Mouse (Mus musculus) testis, adult 2 months (tissue): Measurements from ENCODE around the gene Gdpd5. TPM values are rescaled to one million over a fixed set of nuclear protein-coding genes. Genes with fewer than 3 reads are reported as not detected.

ENCODE experiments used
- H3K27ac ChIP-seq: fragments of 200-500 bp; 2 replicates; pipeline ENCODE4 v1.5.1; 2012; ENCODE audit warnings: low read depth, low read length; ENCODE audit not compliant: control insufficient read depth, insufficient read depth
- H3K27me3 ChIP-seq: fragments of 200-500 bp; 2 replicates; pipeline ENCODE4 v1.6.1; 2012; ENCODE audit warnings: mild to moderate bottlenecking, low read length, moderate library complexity; ENCODE audit not compliant: control insufficient read depth, insufficient read depth
- H3K36me3 ChIP-seq: fragments of 200-500 bp; 2 replicates; pipeline ENCODE4 v1.6.1; 2012; ENCODE audit warnings: mild to moderate bottlenecking, low read length; ENCODE audit not compliant: control insufficient read depth, insufficient read depth
- H3K4me1 ChIP-seq: fragments of 200-500 bp; 2 replicates; pipeline ENCODE4 v1.6.1; 2012; ENCODE audit warnings: low read length; ENCODE audit not compliant: control insufficient read depth, insufficient read depth
- H3K4me3 ChIP-seq: fragments of 200-500 bp; 2 replicates; pipeline ENCODE4 v1.5.1; 2012; ENCODE audit warnings: low read depth, mild to moderate bottlenecking, low read length, moderate library complexity, mixed read lengths; ENCODE audit not compliant: control insufficient read depth
- CTCF ChIP-seq: fragments of 200-500 bp; IDR thresholded peaks from 2 replicates; pipeline ENCODE4 v1.5.1; 2012; ENCODE audit warnings: low read depth, mild to moderate bottlenecking, inconsistent platforms, low read length, moderate library complexity; ENCODE audit not compliant: control insufficient read depth, insufficient read depth, insufficient replicate concordance
- POLR2A ChIP-seq: fragments of 200-500 bp; IDR thresholded peaks from 2 replicates; pipeline ENCODE4 v1.6.1; 2012; ENCODE audit warnings: low read depth, mild to moderate bottlenecking, inconsistent platforms, low read length, moderate library complexity; ENCODE audit not compliant: control insufficient read depth
- polyA plus RNA-seq: library from polyadenylated mRNA; depleted of rRNA; stranded (reverse); fragments of >200 nt; gene quantifications from 2 replicates; pipeline ENCODE4 v1.2.3, GENCODE M21; 2012

The Gdpd5 gene
- polyA plus RNA-seq, 1 experiment = 9.9 TPM

DNA sequence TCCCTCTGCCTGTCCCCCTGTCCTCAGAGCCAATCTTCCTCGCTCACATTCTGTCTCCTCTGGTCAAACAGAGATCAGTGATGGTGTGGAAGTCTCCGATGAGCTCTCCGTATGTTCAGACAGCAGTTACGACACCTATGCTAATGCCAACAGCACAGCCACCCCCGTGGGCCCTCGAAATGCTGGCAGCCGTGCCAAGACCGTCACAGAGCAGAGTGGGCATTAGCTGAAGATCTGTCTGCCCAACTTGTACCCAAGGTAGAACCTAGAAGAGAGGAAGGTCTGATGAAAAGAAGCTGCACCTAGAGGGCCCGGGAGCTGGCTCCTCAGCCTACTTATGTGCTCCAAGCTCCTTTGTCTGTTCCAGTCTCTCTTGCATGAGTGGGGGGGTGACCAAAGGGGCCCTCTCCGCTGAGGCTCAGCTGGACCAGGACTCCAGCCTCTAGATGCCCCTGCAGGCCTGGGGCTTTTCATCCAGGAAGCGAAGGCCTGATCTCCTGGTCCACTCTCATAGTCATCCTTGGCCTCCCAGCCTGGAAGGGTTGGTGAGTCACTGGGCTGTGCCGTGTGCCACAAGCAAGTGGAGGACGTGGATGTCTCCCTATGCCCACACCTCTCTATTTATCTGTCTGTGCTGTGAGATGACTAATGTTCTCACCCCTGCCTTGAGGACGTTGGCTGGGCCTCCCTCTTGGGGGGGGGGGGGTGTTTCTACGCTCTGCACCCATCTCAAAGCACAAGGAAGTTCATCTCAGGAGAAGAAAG, 78.9 kb downstream of the Gdpd5 start:
- Histone ChIP-seq H3K27me3 (no peaks in the 10 kb centered on the region), H3K27ac (no peak overlapping the region), H3K4me3 (no peak overlapping the region), H3K4me1 (no peaks in the 10 kb centered on the region), H3K36me3 (no peaks in the 10 kb centered on the region)
- no peak for TF ChIP-seq POLR2A
- no peak for TF ChIP-seq CTCF

DNA sequence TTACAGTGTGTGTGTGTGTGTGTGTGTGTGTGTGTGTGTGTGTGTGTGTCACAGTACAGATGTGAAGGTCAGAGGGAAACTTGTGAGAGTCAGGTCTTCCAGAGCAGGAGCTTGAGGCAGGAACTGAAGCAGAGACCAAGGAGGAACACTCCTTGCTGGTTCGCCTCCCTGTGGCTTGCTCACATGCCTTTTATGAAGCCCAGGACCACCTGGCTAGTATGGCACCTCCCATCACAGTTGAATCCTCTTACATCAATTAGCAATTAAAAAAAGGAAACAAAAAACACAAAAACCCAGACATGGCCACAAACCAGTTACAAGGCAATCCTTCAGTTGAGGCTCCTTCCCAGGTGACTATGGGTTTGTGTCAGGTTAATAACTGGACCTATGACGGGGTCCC, 81.9 kb downstream of the Gdpd5 start:
- no peak for TF ChIP-seq CTCF
- no peak for TF ChIP-seq POLR2A
- no peaks in the 10 kb centered on the region for H3K27me3 ChIP-seq
- H3K36me3 ChIP-seq = no peaks in the 10 kb centered on the region
- H3K27ac ChIP-seq = no peak overlapping the region
- no peak overlapping the region for H3K4me3 ChIP-seq
- peaks cover 12% of the 10 kb centered on the region for H3K4me1 ChIP-seq

DNA sequence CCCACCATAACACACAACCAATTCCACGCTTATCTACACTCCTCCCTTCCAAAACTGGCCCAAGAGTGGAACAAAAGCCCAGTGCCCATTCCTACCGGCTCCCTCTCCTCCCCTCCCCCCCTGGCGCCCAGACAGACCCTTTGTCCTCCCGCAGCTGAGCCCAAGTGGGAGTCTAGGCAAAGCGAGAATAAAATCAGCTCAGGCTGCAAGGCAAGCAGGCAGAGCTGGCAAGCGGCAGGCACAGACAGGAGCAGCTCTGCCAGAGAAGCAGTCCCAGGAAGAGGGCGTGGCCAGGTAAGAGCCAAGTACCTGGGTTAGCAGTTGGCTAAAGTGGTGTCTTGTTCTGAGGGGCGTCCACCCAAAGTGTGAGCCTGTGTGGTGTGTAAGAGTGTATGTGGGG, 84.6 kb downstream of the Gdpd5 start, which contains the start of gene Klhl35:
Gene Klhl35 (plus strand): TSS at position 194 of the 400 bp plus-strand sequence.
- H3K27ac ChIP-seq = no peak within 1 kb of the TSS
- no peaks in the 10 kb centered on the region for H3K27me3 ChIP-seq
- H3K36me3 ChIP-seq = no peaks in the 10 kb centered on the region
- peaks cover 17% of the 10 kb centered on the region for H3K4me1 ChIP-seq
- no peak within 1 kb of the TSS for H3K4me3 ChIP-seq
- TF ChIP-seq CTCF (no peak), POLR2A (no peak)

DNA sequence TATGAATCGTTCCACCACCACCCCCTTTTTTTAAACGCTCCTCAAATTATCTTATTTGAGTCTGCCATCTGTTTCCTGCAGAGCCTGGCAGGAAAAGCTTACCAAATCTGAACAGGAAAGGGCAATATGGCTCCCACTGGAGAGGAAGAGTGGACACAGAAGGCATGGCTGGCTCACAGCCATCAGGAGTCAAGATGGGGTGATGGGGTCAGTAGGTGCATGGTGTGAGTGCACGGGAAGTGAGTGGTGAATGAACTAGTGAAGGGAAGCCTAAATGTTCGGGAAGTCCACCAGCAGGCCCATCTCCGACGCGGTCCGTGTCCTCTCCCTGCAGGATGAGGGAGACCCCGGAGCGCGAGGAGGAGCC, 86.7 kb downstream of the Gdpd5 start:
- no peak for TF ChIP-seq POLR2A
- TF ChIP-seq CTCF = no peak
- peak overlapping the region; percentile 50 for H3K27ac ChIP-seq
- peak overlapping the region; percentile 85 for H3K4me3 ChIP-seq
- no peaks in the 10 kb centered on the region for H3K36me3 ChIP-seq
- peaks cover 17% of the 10 kb centered on the region for H3K4me1 ChIP-seq
- no peaks in the 10 kb centered on the region for H3K27me3 ChIP-seq

DNA sequence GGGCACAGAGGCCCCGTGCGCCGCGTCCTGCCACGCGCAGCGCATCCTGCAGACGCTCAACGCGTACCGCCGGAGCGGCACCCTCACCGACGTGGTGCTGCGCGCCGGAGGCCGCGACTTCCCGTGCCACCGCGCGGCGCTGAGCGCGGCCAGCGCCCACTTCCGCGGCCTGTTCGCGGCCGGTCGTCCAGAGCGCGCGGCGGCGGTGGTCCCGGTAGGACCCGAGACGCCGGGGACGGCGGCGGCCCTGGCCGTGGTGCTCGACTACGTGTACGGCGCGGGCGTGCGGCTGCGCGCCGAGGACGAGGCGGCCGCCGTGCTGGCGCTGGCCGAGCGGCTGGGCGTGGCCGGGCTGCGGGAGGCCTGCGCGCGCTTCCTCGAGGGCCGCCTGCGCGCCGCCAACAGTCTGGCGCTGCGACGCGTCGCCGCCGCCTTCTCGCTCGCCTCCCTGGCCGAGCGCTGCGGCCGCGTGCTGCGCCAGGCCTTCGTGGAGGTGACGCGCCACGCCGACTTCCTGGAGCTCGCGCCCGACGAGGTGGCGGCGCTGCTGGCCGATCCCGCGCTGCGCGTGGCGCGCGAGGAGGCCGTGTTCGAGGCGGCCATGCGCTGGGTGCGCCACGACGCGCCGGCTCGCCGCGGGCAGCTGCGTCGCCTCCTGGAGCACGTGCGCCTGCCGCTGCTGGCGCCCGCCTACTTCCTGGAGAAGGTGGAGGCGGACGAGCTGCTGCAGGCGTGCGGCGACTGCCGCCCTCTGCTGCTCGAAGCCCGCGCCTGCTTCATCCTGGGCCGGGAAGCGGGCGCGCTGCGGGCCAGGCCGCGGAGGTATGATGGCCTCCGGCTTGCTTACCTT, 87.3 kb downstream of the Gdpd5 start:
- no peaks in the 10 kb centered on the region for H3K36me3 ChIP-seq
- 0 out of 2 replicates have a peak, but pooled peaks have one; percentile 18 for TF ChIP-seq CTCF
- peak; percentile 39; the same call in 1 of the 2 replicates for TF ChIP-seq POLR2A
- peak overlapping the region; percentile 50 for H3K27ac ChIP-seq
- peaks cover 17% of the 10 kb centered on the region for H3K4me1 ChIP-seq
- H3K27me3 ChIP-seq = no peaks in the 10 kb centered on the region
- H3K4me3 ChIP-seq = peak overlapping the region; percentile 85

DNA sequence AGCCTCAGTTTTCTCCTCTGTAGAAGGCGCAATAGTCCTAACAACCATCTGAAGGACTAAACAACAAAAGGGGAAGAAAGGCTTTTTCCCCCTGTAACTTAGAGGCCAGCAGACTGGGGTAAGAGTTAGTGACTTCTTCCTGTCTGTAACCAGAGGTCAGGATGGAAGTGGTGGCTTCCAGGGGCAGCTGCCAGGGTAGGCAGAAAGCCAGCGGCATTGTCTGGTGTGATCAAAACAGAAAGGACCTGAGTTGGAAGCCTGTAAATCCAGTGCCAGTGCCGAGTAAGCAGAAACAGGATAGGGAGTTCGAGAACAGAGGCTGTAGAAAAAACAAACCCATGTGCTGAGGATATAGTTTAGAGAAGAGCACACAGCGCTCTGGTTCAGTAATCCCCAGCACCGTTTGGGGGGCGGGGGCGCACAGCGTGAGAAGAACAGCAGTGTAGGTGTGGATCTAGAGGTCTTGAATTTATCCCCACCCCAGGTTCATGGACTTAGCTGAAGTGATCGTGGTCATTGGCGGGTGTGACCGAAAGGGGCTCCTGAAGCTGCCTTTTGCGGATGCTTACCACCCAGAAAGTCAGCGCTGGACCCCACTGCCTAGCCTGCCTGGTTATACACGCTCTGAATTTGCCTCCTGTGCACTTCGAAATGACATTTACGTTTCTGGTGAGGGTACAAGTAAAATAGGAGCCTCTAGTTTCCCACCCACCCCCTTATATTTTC, 88.6 kb downstream of the Gdpd5 start:
- TF ChIP-seq POLR2A = no peak
- TF ChIP-seq CTCF = no peak

DNA sequence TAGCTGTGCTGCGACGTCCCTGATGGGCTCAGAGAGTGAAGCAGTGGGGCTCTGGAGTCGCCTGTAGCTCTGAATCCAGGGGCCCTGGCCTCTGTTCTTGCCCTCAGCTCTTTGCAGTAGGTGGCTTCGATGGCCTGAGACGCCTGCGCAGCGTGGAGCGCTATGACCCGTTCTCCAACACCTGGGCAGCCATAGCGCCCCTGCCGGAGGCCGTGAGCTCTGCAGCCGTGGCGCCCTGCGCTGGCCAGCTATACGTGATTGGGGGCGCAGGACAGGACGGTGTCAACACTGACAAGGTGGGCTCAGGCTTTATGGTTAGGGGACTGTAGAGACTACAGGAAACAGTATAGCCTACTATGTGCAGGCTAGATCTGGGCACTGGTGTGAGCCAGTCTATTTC, 90.4 kb downstream of the Gdpd5 start:
- H3K4me3 ChIP-seq = no peak overlapping the region
- TF ChIP-seq POLR2A (no peak), CTCF (peak; percentile 94)
- H3K27me3 ChIP-seq = no peaks in the 10 kb centered on the region
- no peaks in the 10 kb centered on the region for H3K36me3 ChIP-seq
- no peak overlapping the region for H3K27ac ChIP-seq
- H3K4me1 ChIP-seq = peaks cover 14% of the 10 kb centered on the region

More for the DNA sequence above, 88.6 kb downstream of the Gdpd5 start:
- H3K27me3 ChIP-seq = no peaks in the 10 kb centered on the region
- no peak overlapping the region for H3K27ac ChIP-seq
- H3K4me1 ChIP-seq = peaks cover 17% of the 10 kb centered on the region
- H3K4me3 ChIP-seq = no peak overlapping the region
- H3K36me3 ChIP-seq = no peaks in the 10 kb centered on the region
